19 mouse cellular contexts compared by ENCODE assay signal in genomic region chr19:6633400-6633799, GRCm38 (mm10).
DNase-seq lines count a peak whose midpoint lies in the region; ATAC-seq and TF ChIP-seq lines count a peak whose summit lies in the region.
"Had no signal": no experiment of that assay in that cellular context is flagged by ENCODE, and none has a peak within 500 bp of the region (broad histone marks: within the 10 kb centered on the region; RNA-seq: fewer than 3 reads in every experiment).

No protein-coding gene starts in this region.

- WGBS in forebrain, postnatal 0 days, result 37% methylated on average over 10 of the region's 10 CpGs
- 57% methylated on average over 9 of the region's 10 CpGs for WGBS in forebrain, embryonic 15.5 days
- WGBS in hindbrain, embryonic 13.5 days, result 46% methylated on average over 10 of the region's 10 CpGs

- peak; percentile 38 for ATAC-seq in forebrain, postnatal 0 days
- ATAC-seq in forebrain, embryonic 15.5 days (replicated peaks), result no peak
- ATAC-seq in hindbrain, embryonic 13.5 days (ENCODE audit: low FRiP score), result peak; percentile 49; the same call in 1 of the 2 replicates
- ATAC-seq: CD4-positive, CD25-positive, alpha-beta regulatory T cell, adult 4 months; intestine, embryonic 15.5 days had no signal

- H3K27me3 ChIP-seq in forebrain, postnatal 0 days (ENCODE audit: insufficient read depth, low read length), result no peaks in the 10 kb centered on the region
- no peaks in the 10 kb centered on the region for H3K27me3 ChIP-seq in forebrain, embryonic 15.5 days
- 0 out of 2 replicates have a peak, but pooled peaks cover 3% of the 10 kb centered on the region for H3K27me3 ChIP-seq in hindbrain, embryonic 13.5 days

- H3K9ac ChIP-seq in forebrain, postnatal 0 days, result no peak overlapping the region
- H3K9ac ChIP-seq in forebrain, embryonic 15.5 days (replicated peaks), result no peak overlapping the region
- H3K9ac ChIP-seq in hindbrain, embryonic 13.5 days, result no peak overlapping the region
- H3K9ac ChIP-seq: intestine, embryonic 15.5 days; liver, embryonic 14.5 days had no signal

- DNase-seq in forebrain, postnatal 0 days, result no peak
- DNase-seq in right cerebral cortex, postnatal 10 days (ENCODE audit: low spot score in 2 of 2), result peak; percentile 47 to 51
- no peak for DNase-seq in right cerebral cortex, adult 2 months (ENCODE audit: low spot score in 2 of 2)
- peak; percentile 61 for DNase-seq in retina, postnatal 1 day
- DNase-seq in ovary, postnatal 10 days (ENCODE audit: low spot score), result no peak
- no peak for DNase-seq in thymus, postnatal 10 days (ENCODE audit: low spot score in 2 of 2)
- DNase-seq: cerebellum, postnatal 36 days; heart, adult 2 months; heart, postnatal 10 days; kidney, postnatal 10 days; thymus, postnatal 4 days had no signal

- H3K4me2 ChIP-seq in forebrain, postnatal 0 days (ENCODE audit: low read depth), result no peak overlapping the region
- H3K4me2 ChIP-seq in forebrain, embryonic 15.5 days (replicated peaks), result no peak overlapping the region
- H3K4me2 ChIP-seq in hindbrain, embryonic 13.5 days, result no peak overlapping the region
- H3K4me2 ChIP-seq: intestine, embryonic 15.5 days had no signal

- TF ChIP-seq CTCF in forebrain, postnatal 0 days (IDR thresholded peaks at IDR 0.05; ENCODE audit: low read depth), result no peak

- no peaks in the 10 kb centered on the region for H3K36me3 ChIP-seq in forebrain, postnatal 0 days (ENCODE audit: insufficient read depth)
- H3K36me3 ChIP-seq in forebrain, embryonic 15.5 days, result no peaks in the 10 kb centered on the region
- no peaks in the 10 kb centered on the region for H3K36me3 ChIP-seq in hindbrain, embryonic 13.5 days
- H3K36me3 ChIP-seq: intestine, embryonic 15.5 days; limb, embryonic 10.5 days had no signal

- H3K4me3 ChIP-seq in forebrain, postnatal 0 days (ENCODE audit: low read depth, low read length), result no peak overlapping the region
- no peak overlapping the region for H3K4me3 ChIP-seq in forebrain, embryonic 15.5 days
- no peak overlapping the region for H3K4me3 ChIP-seq in hindbrain, embryonic 13.5 days
- H3K4me3 ChIP-seq: erythroblast, embryonic 14.5 days; heart, adult 2 months; intestine, embryonic 15.5 days; limb, embryonic 10.5 days had no signal

- no peak overlapping the region for H3K27ac ChIP-seq in forebrain, postnatal 0 days (ENCODE audit: low read depth, low read length)
- no peak overlapping the region for H3K27ac ChIP-seq in forebrain, embryonic 15.5 days (replicated peaks)
- H3K27ac ChIP-seq in hindbrain, embryonic 13.5 days, result no peak overlapping the region
- H3K27ac ChIP-seq: heart, adult 2 months; intestine, embryonic 15.5 days; limb, embryonic 10.5 days; liver, embryonic 14.5 days; stomach, postnatal 0 days had no signal

- H3K9me3 ChIP-seq in forebrain, postnatal 0 days (ENCODE audit: low read length), result no peaks in the 10 kb centered on the region
- H3K9me3 ChIP-seq in forebrain, embryonic 15.5 days, result no peaks in the 10 kb centered on the region
- no peaks in the 10 kb centered on the region for H3K9me3 ChIP-seq in hindbrain, embryonic 13.5 days
- H3K9me3 ChIP-seq: intestine, embryonic 15.5 days; limb, embryonic 10.5 days had no signal

- 0 out of 2 replicates have a peak, but pooled peaks cover 3% of the 10 kb centered on the region for H3K4me1 ChIP-seq in forebrain, postnatal 0 days (ENCODE audit: insufficient read depth)
- peaks cover 4% of the 10 kb centered on the region; the same call in 1 of the 2 replicates for H3K4me1 ChIP-seq in forebrain, embryonic 15.5 days
- peaks cover 6% of the 10 kb centered on the region for H3K4me1 ChIP-seq in hindbrain, embryonic 13.5 days (replicated peaks)
- H3K4me1 ChIP-seq: intestine, embryonic 15.5 days had no signal

Comparison
In these comparisons a context has a peak if more than half of its experiments do, and no peak if none do; other contexts are left out.
1. DNase-seq: peak in right cerebral cortex, postnatal 10 days (2 of 2) and retina, postnatal 1 day (single experiment); none in forebrain, postnatal 0 days (single experiment), right cerebral cortex, adult 2 months (0 of 2), ovary, postnatal 10 days (single experiment) and thymus, postnatal 10 days (0 of 2).